Mouse (Mus musculus) olfactory bulb, adult 2 months (tissue): ENCODE results near the gene Nupl2.

Source experiments
- CTCF ChIP-seq: fragments of 200-500 bp; IDR thresholded peaks from 2 replicates; pipeline ENCODE4 v1.5.1; 2012; ENCODE audit warnings: low read depth, mild to moderate bottlenecking, low read length, moderate library complexity; ENCODE audit not compliant: insufficient read depth
- POLR2A ChIP-seq: fragments of 200-500 bp; IDR thresholded peaks from 2 replicates; pipeline ENCODE4 v1.6.1; 2012; ENCODE audit warnings: mild to moderate bottlenecking, low read depth, low read length, moderate library complexity; ENCODE audit not compliant: insufficient read depth

DNA sequence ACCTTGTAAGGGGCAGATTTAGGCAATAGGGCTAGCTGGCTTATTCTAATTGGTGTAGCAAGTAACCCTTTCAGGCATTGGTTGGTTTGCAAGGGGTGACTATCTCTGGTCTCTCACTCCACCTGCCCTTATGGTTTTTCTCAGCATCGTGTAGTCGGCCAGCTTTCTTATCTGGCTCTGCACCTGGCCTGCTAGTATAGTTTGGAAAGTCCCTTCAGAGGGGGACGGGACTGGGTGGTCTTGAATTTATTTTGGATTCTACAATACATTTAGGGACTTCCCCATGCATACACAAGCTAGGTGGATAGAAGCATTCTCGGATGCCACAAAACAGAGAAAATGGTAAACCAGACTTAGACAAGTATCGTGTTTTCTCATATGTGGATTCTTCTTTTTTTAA, 17.8 kb upstream of the Nupl2 start:
- TF ChIP-seq CTCF (no peak), POLR2A (no peak)
